Mouse (Mus musculus) activated CD4-positive, CD25-positive, alpha-beta regulatory T cell, adult 4 months (primary cell): ENCODE results near the gene Ubqln5. TPM values are rescaled to one million over a fixed set of nuclear protein-coding genes. Genes with fewer than 3 reads are reported as not detected.

Experiments used
- ATAC-seq: one replicate; pipeline ENCODE4 v1.8.0; 2017
- polyA plus RNA-seq, 2 experiments: library from polyadenylated mRNA; unstranded; fragments of 100-300 nt; shearing (Covaris generic); gene quantifications; one replicate each; pipeline ENCODE4 v1.2.1; 2017

The Ubqln5 gene
- polyA plus RNA-seq: not detected

GRCm38 (mm10) chr7:104129726-104130125 is at the start of gene Ubqln5:
TSS of gene Ubqln5 (minus strand) at chr7:104129826.
- ATAC-seq: no peak

GRCm38 (mm10) chr7:104179074-104179473 is 49.4 kb upstream of the Ubqln5 start:
- no peak for ATAC-seq

GRCm38 (mm10) chr7:104178422-104179054 is 48.9 kb upstream of the Ubqln5 start:
- no peak for ATAC-seq

- no peak for ATAC-seq
Observed at GRCm38 (mm10) chr7:104175085-104175484, 45.5 kb upstream of the Ubqln5 start.

- peak; percentile 74 for ATAC-seq
Observed at GRCm38 (mm10) chr7:104169634-104170204, 40.1 kb upstream of the Ubqln5 start.

GRCm38 (mm10) chr7:104167105-104167504 is 37.5 kb upstream of the Ubqln5 start:
- ATAC-seq: no peak

GRCm38 (mm10) chr7:104150456-104150855 is 20.8 kb upstream of the Ubqln5 start, which contains the start of gene Ubqlnl:
TSS of gene Ubqlnl (minus strand) at chr7:104150556.
- ATAC-seq: no peak

GRCm38 (mm10) chr7:104143179-104143578 is 13.6 kb upstream of the Ubqln5 start, which contains the start of gene Ubqln3:
TSS of gene Ubqln3 (minus strand) at chr7:104143279.
- ATAC-seq: no peak

GRCm38 (mm10) chr7:104137305-104137704 is 7.7 kb upstream of the Ubqln5 start, which contains the start of gene Olfr643:
TSS of gene Olfr643 (minus strand) at chr7:104137405.
- ATAC-seq: no peak

GRCm38 (mm10) chr7:104104757-104104972 is 25.0 kb downstream of the Ubqln5 start, which contains the start of gene Olfr646:
TSS of gene Olfr646 (plus strand) at chr7:104104873.
- no peak for ATAC-seq

- ATAC-seq: no peak
Observed at GRCm38 (mm10) chr7:104103913-104104756, 25.5 kb downstream of the Ubqln5 start.

- no peak for ATAC-seq
Observed at GRCm38 (mm10) chr7:104085365-104085764, 44.3 kb downstream of the Ubqln5 start, which contains the start of gene Olfr645. TSS of gene Olfr645 (minus strand) at chr7:104085465.

Other genes starting within 250 kb of the Ubqln5 start
- gene Olfr66, start 243.6 kb downstream of the Ubqln5 start, polyA plus RNA-seq: under 1 TPM in 1 of 2 experiments, not detected in 1; 0.19 TPM
- gene Olfr64, start 235.3 kb downstream of the Ubqln5 start, polyA plus RNA-seq: not detected
- not detected for gene Olfr65, start 226.3 kb downstream of the Ubqln5 start, polyA plus RNA-seq
- not detected for gene Olfr631, start 201.0 kb downstream of the Ubqln5 start, polyA plus RNA-seq
- gene Olfr632, start 195.5 kb downstream of the Ubqln5 start, polyA plus RNA-seq: not detected
- not detected for gene Olfr633, start 185.4 kb downstream of the Ubqln5 start, polyA plus RNA-seq
- under 1 TPM in 1 of 2 experiments, not detected in 1; 0.08 TPM for gene Olfr635, start 158.7 kb downstream of the Ubqln5 start, polyA plus RNA-seq
- not detected for gene Olfr638, start 131.1 kb downstream of the Ubqln5 start, polyA plus RNA-seq
- not detected for gene Olfr639, start 112.5 kb downstream of the Ubqln5 start, polyA plus RNA-seq
- gene Olfr640, start 104.3 kb downstream of the Ubqln5 start, polyA plus RNA-seq: not detected
- gene Olfr641, start 94.4 kb downstream of the Ubqln5 start, polyA plus RNA-seq: not detected
- under 1 TPM in 1 of 2 experiments, not detected in 1; 0.07 TPM for gene Olfr642, start 77.2 kb downstream of the Ubqln5 start, polyA plus RNA-seq
- gene 4930516K23Rik, start 68.4 kb downstream of the Ubqln5 start, polyA plus RNA-seq: not detected
- not detected for gene Olfr644, start 58.0 kb downstream of the Ubqln5 start, polyA plus RNA-seq
- not detected for gene Olfr645, start 44.4 kb downstream of the Ubqln5 start, polyA plus RNA-seq
- gene Olfr646, start 25.0 kb downstream of the Ubqln5 start, polyA plus RNA-seq: not detected
- gene Olfr643, start 7.6 kb upstream of the Ubqln5 start, polyA plus RNA-seq: not detected
- gene Ubqln3, start 13.5 kb upstream of the Ubqln5 start, polyA plus RNA-seq: not detected
- not detected for gene Ubqlnl, start 20.7 kb upstream of the Ubqln5 start, polyA plus RNA-seq
- gene Olfm5, start 35.0 kb upstream of the Ubqln5 start, polyA plus RNA-seq: not detected
- gene Olfr648, start 53.6 kb upstream of the Ubqln5 start, polyA plus RNA-seq: under 1 TPM; 0.28 to 0.47 TPM
- gene Olfr649, start 66.2 kb upstream of the Ubqln5 start, polyA plus RNA-seq: not detected
- gene Trim6, start 89.0 kb upstream of the Ubqln5 start, polyA plus RNA-seq: 1 to 10 TPM in 1 of 2 experiments, not detected in 1; 1.8 TPM
- gene Trim34a, start 114.6 kb upstream of the Ubqln5 start, polyA plus RNA-seq: 10 to 100 TPM; 48.2 to 67.3 TPM
- gene Trim5, start 158.3 kb upstream of the Ubqln5 start, polyA plus RNA-seq: 10 to 100 TPM; 34.0 to 38.2 TPM
- gene Trim12a, start 185.6 kb upstream of the Ubqln5 start, polyA plus RNA-seq: 100 to 1,000 TPM; 132 to 142 TPM
- gene Trim34b, start 199.6 kb upstream of the Ubqln5 start, polyA plus RNA-seq: 1 to 10 TPM in 1 of 2 experiments, under 1 TPM in 1; 0.53 to 1.0 TPM
- 10 to 100 TPM; 16.2 to 20.3 TPM for gene Trim12c, start 223.5 kb upstream of the Ubqln5 start, polyA plus RNA-seq
- 1 to 10 TPM; 1.6 to 4.0 TPM for gene Trim30b, start 240.1 kb upstream of the Ubqln5 start, polyA plus RNA-seq